Mouse (Mus musculus): Measurements from ENCODE around the gene Slc4a2. TPM values are rescaled to one million over a fixed set of nuclear protein-coding genes. Genes with fewer than 3 reads are reported as not detected.

The Slc4a2 gene
- polyA plus RNA-seq, 1 experiment from 2014 or later: 43.9 TPM

DNA sequence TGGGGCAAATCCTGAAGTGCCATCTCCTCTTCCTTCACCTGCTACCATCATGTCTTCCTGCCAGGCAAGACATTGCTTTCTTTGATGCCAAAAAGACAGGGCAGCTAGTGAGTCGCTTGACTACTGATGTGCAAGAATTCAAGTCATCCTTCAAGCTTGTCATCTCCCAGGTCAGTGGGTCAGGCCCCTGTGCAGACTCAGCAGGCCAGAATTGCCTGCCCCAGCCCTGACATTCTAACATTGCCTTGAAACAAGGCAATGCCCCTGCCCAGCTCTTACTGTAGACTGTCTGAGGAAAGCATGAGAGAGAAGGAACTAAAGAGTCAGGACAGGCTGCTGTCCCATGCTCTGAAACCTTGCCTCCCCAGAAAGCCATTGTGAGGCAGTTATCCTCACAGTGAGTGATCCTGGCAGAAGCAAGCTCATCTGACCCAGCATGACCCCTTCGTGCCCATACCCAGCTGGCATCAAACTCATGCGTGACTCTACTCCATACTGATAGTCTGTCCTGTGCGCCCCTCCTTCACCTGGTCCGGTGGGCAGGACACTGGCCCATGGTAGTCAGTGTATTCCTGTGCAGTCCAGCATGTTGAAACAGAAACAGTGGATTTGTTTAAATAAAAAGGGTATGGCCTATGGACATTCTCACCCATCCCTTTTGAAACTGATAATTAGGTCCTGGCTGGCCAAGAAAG lies 22.6 kb upstream of the Slc4a2 start:
- WGBS: 90% methylated on average over 5 of the region's 5 CpGs
- Histone ChIP-seq H3K27ac (no peak overlapping the region), H3K27me3 (ENCODE audit: low read depth, poor library complexity, severe bottlenecking) (no peaks in the 10 kb centered on the region), H3K4me3 (no peak overlapping the region), H3K9me3 (replicated peaks) (no peaks in the 10 kb centered on the region), H3K36me3 (peaks cover 59% of the 10 kb centered on the region), H3K4me1 (peaks cover 8% of the 10 kb centered on the region; the same call in 1 of the 2 replicates)
- no peak for DNase-seq (ENCODE audit: low spot score)

- H3K9me3 ChIP-seq (replicated peaks): no peaks in the 10 kb centered on the region
- no peak overlapping the region for H3K27ac ChIP-seq
- DNase-seq (ENCODE audit: low spot score): no peak
- WGBS: 86% methylated on average over 9 of the region's 9 CpGs
- no peak overlapping the region for H3K4me3 ChIP-seq
- no peaks in the 10 kb centered on the region for H3K27me3 ChIP-seq (ENCODE audit: low read depth, poor library complexity, severe bottlenecking)
- peaks cover 65% of the 10 kb centered on the region for H3K36me3 ChIP-seq
- H3K4me1 ChIP-seq: peaks cover 8% of the 10 kb centered on the region; the same call in 1 of the 2 replicates
These were observed 21.7 kb upstream of the Slc4a2 start for GRCm38 (mm10) chr5:24401969-24402368.

DNA sequence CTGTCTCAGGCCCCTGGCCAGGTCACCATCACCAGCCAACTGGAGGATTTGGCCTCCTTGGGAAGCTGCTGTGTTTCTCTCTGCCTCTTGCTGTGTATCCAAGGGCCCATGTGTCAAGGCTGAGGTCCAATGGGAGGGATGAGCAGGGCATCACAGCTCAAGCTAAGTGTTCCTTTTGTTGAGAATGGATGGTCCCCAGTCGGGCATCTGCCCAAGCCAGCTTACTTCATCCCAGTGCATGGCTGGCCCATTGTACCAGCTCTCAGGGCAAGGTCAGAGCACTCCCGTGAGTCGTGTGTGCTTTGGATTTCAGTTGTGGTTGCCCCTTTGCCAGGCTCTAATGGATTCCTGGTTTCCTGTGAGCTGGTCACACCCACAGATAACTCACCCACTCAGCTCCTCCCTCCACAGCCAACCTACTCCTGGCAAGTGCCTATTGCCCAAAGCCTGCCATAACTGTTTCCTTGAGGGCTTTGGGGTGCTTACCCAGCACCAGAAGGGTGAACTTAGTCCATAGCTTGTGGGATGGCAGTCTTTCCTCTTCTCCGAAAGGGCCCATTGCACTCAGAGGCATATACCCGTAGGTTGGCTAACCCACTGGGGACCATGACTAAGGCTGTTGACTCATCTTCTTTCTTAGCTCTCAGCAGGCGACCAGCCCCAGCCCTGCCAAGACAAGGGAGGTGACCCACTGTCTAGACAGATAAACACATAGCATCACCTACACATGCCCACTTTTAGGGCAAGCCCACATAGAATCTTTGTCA lies 18.9 kb upstream of the Slc4a2 start:
- no peaks in the 10 kb centered on the region for H3K27me3 ChIP-seq (ENCODE audit: low read depth, poor library complexity, severe bottlenecking)
- no peaks in the 10 kb centered on the region for H3K9me3 ChIP-seq (replicated peaks)
- 87% methylated on average over 6 of the region's 6 CpGs for WGBS
- H3K4me3 ChIP-seq: no peak overlapping the region
- no peak overlapping the region for H3K27ac ChIP-seq
- peaks cover 6% of the 10 kb centered on the region; the same call in 1 of the 2 replicates for H3K4me1 ChIP-seq
- no peak for DNase-seq (ENCODE audit: low spot score)
- peaks cover 80% of the 10 kb centered on the region for H3K36me3 ChIP-seq

GRCm38 (mm10) chr5:24405389-24405876 lies 18.2 kb upstream of the Slc4a2 start:
- no peaks in the 10 kb centered on the region for H3K4me1 ChIP-seq
- H3K27me3 ChIP-seq (ENCODE audit: low read depth, poor library complexity, severe bottlenecking): no peaks in the 10 kb centered on the region
- H3K9me3 ChIP-seq (replicated peaks): no peaks in the 10 kb centered on the region
- peaks cover 74% of the 10 kb centered on the region for H3K36me3 ChIP-seq
- no peak overlapping the region for H3K27ac ChIP-seq
- no peak for DNase-seq (ENCODE audit: low spot score)
- WGBS: 58% methylated on average over 3 of the region's 3 CpGs
- H3K4me3 ChIP-seq: no peak overlapping the region

GRCm38 (mm10) chr5:24408651-24409050 lies 15.0 kb upstream of the Slc4a2 start:
- no peak for DNase-seq (ENCODE audit: low spot score)
- Histone ChIP-seq H3K27me3 (ENCODE audit: low read depth, poor library complexity, severe bottlenecking) (peaks cover 8% of the 10 kb centered on the region), H3K9me3 (replicated peaks) (no peaks in the 10 kb centered on the region), H3K4me1 (peaks cover 10% of the 10 kb centered on the region), H3K27ac (no peak overlapping the region), H3K36me3 (peaks cover 42% of the 10 kb centered on the region), H3K4me3 (no peak overlapping the region)
- 93% methylated on average over 13 of the region's 13 CpGs for WGBS

GRCm38 (mm10) chr5:24409466-24409865 lies 14.2 kb upstream of the Slc4a2 start:
- 92% methylated on average over 2 of the region's 2 CpGs for WGBS
- no peak overlapping the region for H3K4me3 ChIP-seq
- H3K9me3 ChIP-seq (replicated peaks): no peaks in the 10 kb centered on the region
- DNase-seq (ENCODE audit: low spot score): no peak
- peaks cover 13% of the 10 kb centered on the region for H3K4me1 ChIP-seq
- peaks cover 16% of the 10 kb centered on the region for H3K27me3 ChIP-seq (ENCODE audit: low read depth, poor library complexity, severe bottlenecking)
- peaks cover 38% of the 10 kb centered on the region for H3K36me3 ChIP-seq
- no peak overlapping the region for H3K27ac ChIP-seq

- Histone ChIP-seq H3K9me3 (replicated peaks) (no peaks in the 10 kb centered on the region), H3K27ac (no peak overlapping the region), H3K36me3 (peaks cover 15% of the 10 kb centered on the region), H3K27me3 (ENCODE audit: low read depth, poor library complexity, severe bottlenecking) (peaks cover 23% of the 10 kb centered on the region), H3K4me3 (no peak overlapping the region), H3K4me1 (peaks cover 24% of the 10 kb centered on the region)
- 84% methylated on average over 2 of the region's 2 CpGs for WGBS
- DNase-seq (ENCODE audit: low spot score): no peak
These were observed 11.6 kb upstream of the Slc4a2 start for GRCm38 (mm10) chr5:24412063-24412462.

- Histone ChIP-seq H3K36me3 (peaks cover 5% of the 10 kb centered on the region; the same call in 1 of the 2 replicates), H3K4me3 (no peak within 1 kb of the TSS), H3K27me3 (ENCODE audit: low read depth, poor library complexity, severe bottlenecking) (peaks cover 23% of the 10 kb centered on the region), H3K27ac (peak within 1 kb of the TSS; percentile 34; the same call in 1 of the 2 replicates), H3K9me3 (replicated peaks) (no peaks in the 10 kb centered on the region), H3K4me1 (peaks cover 24% of the 10 kb centered on the region)
- 53% methylated on average over 11 of the region's 11 CpGs for WGBS
- no peak for DNase-seq (ENCODE audit: low spot score)
These were observed 10.5 kb upstream of the Slc4a2 start, which contains the start of gene Asic3 for GRCm38 (mm10) chr5:24413042-24413693. Gene Asic3 (plus strand): TSS chr5:24413392.

GRCm38 (mm10) chr5:24413938-24414337 lies 9.7 kb upstream of the Slc4a2 start:
- 89% methylated on average over 13 of the region's 13 CpGs for WGBS
- H3K4me1 ChIP-seq: peaks cover 24% of the 10 kb centered on the region
- H3K27me3 ChIP-seq (ENCODE audit: low read depth, poor library complexity, severe bottlenecking): peaks cover 23% of the 10 kb centered on the region
- H3K9me3 ChIP-seq (replicated peaks): no peaks in the 10 kb centered on the region
- no peak for DNase-seq (ENCODE audit: low spot score)
- no peak overlapping the region for H3K4me3 ChIP-seq
- H3K36me3 ChIP-seq: peaks cover 12% of the 10 kb centered on the region
- H3K27ac ChIP-seq: no peak overlapping the region; the same call in 1 of the 2 replicates

GRCm38 (mm10) chr5:24416222-24416736 lies 7.4 kb upstream of the Slc4a2 start:
- Histone ChIP-seq H3K4me1 (peaks cover 24% of the 10 kb centered on the region), H3K36me3 (peaks cover 32% of the 10 kb centered on the region), H3K27me3 (ENCODE audit: low read depth, poor library complexity, severe bottlenecking) (peaks cover 23% of the 10 kb centered on the region), H3K27ac (no peak overlapping the region), H3K9me3 (replicated peaks) (no peaks in the 10 kb centered on the region), H3K4me3 (no peak overlapping the region)
- DNase-seq (ENCODE audit: low spot score): peak; percentile 71
- WGBS: 3% methylated on average over 21 of the region's 21 CpGs

DNA sequence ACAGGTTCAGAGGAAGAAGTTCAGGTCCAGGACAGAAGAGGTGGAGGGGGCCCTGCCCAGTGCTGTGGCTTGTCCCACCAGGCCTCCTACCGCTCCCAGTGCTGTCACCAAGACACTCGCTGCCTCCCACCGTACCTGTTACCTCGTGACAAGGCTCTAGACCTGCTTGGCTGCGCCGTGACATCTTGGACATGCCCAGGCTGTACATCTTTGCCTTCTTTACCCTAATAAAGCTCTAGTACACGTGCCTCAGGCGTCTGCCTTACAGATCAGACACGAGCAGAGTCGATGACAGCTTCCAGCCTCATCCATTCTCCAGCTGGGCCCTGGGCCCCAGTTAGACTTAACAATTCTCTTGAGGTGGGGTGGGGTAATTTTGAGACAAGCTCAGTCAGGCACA lies 6.0 kb upstream of the Slc4a2 start:
- no peaks in the 10 kb centered on the region for H3K9me3 ChIP-seq (replicated peaks)
- WGBS: 90% methylated on average over 10 of the region's 10 CpGs
- DNase-seq (ENCODE audit: low spot score): no peak
- no peak overlapping the region for H3K4me3 ChIP-seq
- H3K4me1 ChIP-seq: peaks cover 28% of the 10 kb centered on the region
- peaks cover 23% of the 10 kb centered on the region for H3K27me3 ChIP-seq (ENCODE audit: low read depth, poor library complexity, severe bottlenecking)
- no peak overlapping the region for H3K27ac ChIP-seq
- H3K36me3 ChIP-seq: peaks cover 34% of the 10 kb centered on the region

DNA sequence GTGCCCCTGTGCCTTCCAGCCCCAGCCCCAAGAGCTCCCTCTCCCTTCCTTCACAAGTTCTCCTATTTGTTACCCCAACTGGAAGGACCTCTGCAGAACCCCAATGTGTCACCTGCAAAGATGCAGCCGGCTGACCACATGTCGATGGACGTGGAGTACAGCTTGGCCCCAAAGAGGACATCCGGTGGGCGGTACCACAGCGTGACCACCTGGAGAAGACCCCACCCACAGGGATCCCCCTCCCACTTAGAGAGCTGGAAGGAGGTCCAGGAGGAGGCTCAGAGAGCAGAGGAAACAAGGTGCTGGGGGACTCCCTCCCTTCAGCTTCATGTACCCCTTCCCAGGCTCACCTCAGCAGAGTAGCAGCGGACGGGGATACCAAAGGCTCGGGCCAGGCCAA lies 3.3 kb upstream of the Slc4a2 start:
- 91% methylated on average over 9 of the region's 9 CpGs for WGBS
- peaks cover 4% of the 10 kb centered on the region; the same call in 1 of the 2 replicates for H3K27me3 ChIP-seq (ENCODE audit: low read depth, poor library complexity, severe bottlenecking)
- peaks cover 33% of the 10 kb centered on the region for H3K4me1 ChIP-seq
- H3K4me3 ChIP-seq: no peak overlapping the region
- H3K27ac ChIP-seq: no peak overlapping the region
- no peaks in the 10 kb centered on the region for H3K9me3 ChIP-seq (replicated peaks)
- peaks cover 34% of the 10 kb centered on the region for H3K36me3 ChIP-seq
- DNase-seq (ENCODE audit: low spot score): no peak

Data from limb, embryonic 10.5 days (tissue).